Mouse (Mus musculus): ENCODE data around the gene Mgst2. TPM values are rescaled to one million over a fixed set of nuclear protein-coding genes. Genes with fewer than 3 reads are reported as not detected.

The Mgst2 gene
- polyA plus RNA-seq, 1 experiment: 4.1 TPM

GRCm38 (mm10) chr3:51673408-51674086 is 13.4 kb downstream of the Mgst2 start:
- WGBS: 81% methylated on average over 21 of the region's 21 CpGs
- TF ChIP-seq POLR2A (IDR thresholded peaks at IDR 0.05; ENCODE audit: low read depth, low read length): no peak
- peak; percentile 41; the same call in 1 of the 2 replicates for TF ChIP-seq CTCF (IDR thresholded peaks at IDR 0.05; ENCODE audit: extremely low read depth, insufficient read depth, insufficient read length, insufficient replicate concordance)
- H3K4me3 ChIP-seq (ENCODE audit: extremely low read depth, insufficient read depth, insufficient read length): no peak overlapping the region
- DNase-seq (ENCODE audit: low read depth in 1 of 2, low spot score in 2 of 2): peak in 1 of 2 experiments; percentile 23
- H3K27ac ChIP-seq (ENCODE audit: insufficient read depth, low read length): no peak overlapping the region
- no peaks in the 10 kb centered on the region for H3K27me3 ChIP-seq (ENCODE audit: control insufficient read depth, insufficient read depth, low read length)
- H3K36me3 ChIP-seq (ENCODE audit: control insufficient read depth, insufficient read depth, low read length): peaks cover 2% of the 10 kb centered on the region; the same call in 1 of the 2 replicates
- no peaks in the 10 kb centered on the region for H3K4me1 ChIP-seq (ENCODE audit: control insufficient read depth, insufficient read depth, insufficient read length)

- DNase-seq (ENCODE audit: low read depth in 1 of 2, low spot score in 2 of 2): no peak
- no peaks in the 10 kb centered on the region for H3K27me3 ChIP-seq (ENCODE audit: control insufficient read depth, insufficient read depth, low read length)
- no peak for TF ChIP-seq POLR2A (IDR thresholded peaks at IDR 0.05; ENCODE audit: low read depth, low read length)
- no peaks in the 10 kb centered on the region for H3K4me1 ChIP-seq (ENCODE audit: control insufficient read depth, insufficient read depth, insufficient read length)
- H3K27ac ChIP-seq (ENCODE audit: insufficient read depth, low read length): no peak overlapping the region
- 83% methylated on average over 3 of the region's 3 CpGs for WGBS
- H3K4me3 ChIP-seq (ENCODE audit: extremely low read depth, insufficient read depth, insufficient read length): no peak overlapping the region
- H3K36me3 ChIP-seq (ENCODE audit: control insufficient read depth, insufficient read depth, low read length): peaks cover 2% of the 10 kb centered on the region; the same call in 1 of the 2 replicates
These were observed 14.8 kb downstream of the Mgst2 start for GRCm38 (mm10) chr3:51674963-51675362.

- no peak for DNase-seq (ENCODE audit: low read depth in 1 of 2, low spot score in 2 of 2)
- WGBS: 95% methylated on average over 6 of the region's 6 CpGs
- H3K36me3 ChIP-seq (ENCODE audit: control insufficient read depth, insufficient read depth, low read length): peaks cover 8% of the 10 kb centered on the region
- H3K4me1 ChIP-seq (ENCODE audit: control insufficient read depth, insufficient read depth, insufficient read length): no peaks in the 10 kb centered on the region
- no peak overlapping the region for H3K27ac ChIP-seq (ENCODE audit: insufficient read depth, low read length)
- no peak for TF ChIP-seq POLR2A (IDR thresholded peaks at IDR 0.05; ENCODE audit: low read depth, low read length)
- TF ChIP-seq CTCF (IDR thresholded peaks at IDR 0.05; ENCODE audit: extremely low read depth, insufficient read depth, insufficient read length, insufficient replicate concordance): no peak
- H3K4me3 ChIP-seq (ENCODE audit: extremely low read depth, insufficient read depth, insufficient read length): no peak overlapping the region
- H3K27me3 ChIP-seq (ENCODE audit: control insufficient read depth, insufficient read depth, low read length): no peaks in the 10 kb centered on the region
These were observed 25.4 kb downstream of the Mgst2 start for GRCm38 (mm10) chr3:51685539-51685938.

- Histone ChIP-seq H3K27ac (ENCODE audit: insufficient read depth, low read length) (no peak overlapping the region), H3K4me1 (ENCODE audit: control insufficient read depth, insufficient read depth, insufficient read length) (no peaks in the 10 kb centered on the region), H3K27me3 (ENCODE audit: control insufficient read depth, insufficient read depth, low read length) (no peaks in the 10 kb centered on the region), H3K4me3 (ENCODE audit: extremely low read depth, insufficient read depth, insufficient read length) (no peak overlapping the region), H3K36me3 (ENCODE audit: control insufficient read depth, insufficient read depth, low read length) (peaks cover 8% of the 10 kb centered on the region)
- no peak for TF ChIP-seq CTCF (IDR thresholded peaks at IDR 0.05; ENCODE audit: extremely low read depth, insufficient read depth, insufficient read length, insufficient replicate concordance)
- no peak for TF ChIP-seq POLR2A (IDR thresholded peaks at IDR 0.05; ENCODE audit: low read depth, low read length)
- DNase-seq (ENCODE audit: low read depth in 1 of 2, low spot score in 2 of 2): no peak
- WGBS: 89% methylated on average over 6 of the region's 6 CpGs
These were observed 26.2 kb downstream of the Mgst2 start for GRCm38 (mm10) chr3:51686316-51686715.

GRCm38 (mm10) chr3:51686791-51687190 is 26.6 kb downstream of the Mgst2 start:
- WGBS: 94% methylated on average over 6 of the region's 6 CpGs
- DNase-seq (ENCODE audit: low read depth in 1 of 2, low spot score in 2 of 2): no peak
- H3K27ac ChIP-seq (ENCODE audit: insufficient read depth, low read length): no peak overlapping the region
- peaks cover 8% of the 10 kb centered on the region for H3K36me3 ChIP-seq (ENCODE audit: control insufficient read depth, insufficient read depth, low read length)
- no peak overlapping the region for H3K4me3 ChIP-seq (ENCODE audit: extremely low read depth, insufficient read depth, insufficient read length)
- TF ChIP-seq CTCF (IDR thresholded peaks at IDR 0.05; ENCODE audit: extremely low read depth, insufficient read depth, insufficient read length, insufficient replicate concordance): no peak
- no peak for TF ChIP-seq POLR2A (IDR thresholded peaks at IDR 0.05; ENCODE audit: low read depth, low read length)
- no peaks in the 10 kb centered on the region for H3K27me3 ChIP-seq (ENCODE audit: control insufficient read depth, insufficient read depth, low read length)
- H3K4me1 ChIP-seq (ENCODE audit: control insufficient read depth, insufficient read depth, insufficient read length): no peaks in the 10 kb centered on the region

GRCm38 (mm10) chr3:51688725-51689124 is 28.6 kb downstream of the Mgst2 start:
- Histone ChIP-seq H3K4me3 (ENCODE audit: extremely low read depth, insufficient read depth, insufficient read length) (no peak overlapping the region), H3K27me3 (ENCODE audit: control insufficient read depth, insufficient read depth, low read length) (no peaks in the 10 kb centered on the region), H3K27ac (ENCODE audit: insufficient read depth, low read length) (no peak overlapping the region), H3K36me3 (ENCODE audit: control insufficient read depth, insufficient read depth, low read length) (peaks cover 8% of the 10 kb centered on the region), H3K4me1 (ENCODE audit: control insufficient read depth, insufficient read depth, insufficient read length) (no peaks in the 10 kb centered on the region)
- WGBS: 85% methylated on average over 8 of the region's 8 CpGs
- no peak for DNase-seq (ENCODE audit: low read depth in 1 of 2, low spot score in 2 of 2)
- TF ChIP-seq CTCF (IDR thresholded peaks at IDR 0.05; ENCODE audit: extremely low read depth, insufficient read depth, insufficient read length, insufficient replicate concordance) (no peak), POLR2A (IDR thresholded peaks at IDR 0.05; ENCODE audit: low read depth, low read length) (no peak)

- no peak overlapping the region for H3K4me3 ChIP-seq (ENCODE audit: extremely low read depth, insufficient read depth, insufficient read length)
- no peaks in the 10 kb centered on the region for H3K27me3 ChIP-seq (ENCODE audit: control insufficient read depth, insufficient read depth, low read length)
- no peak overlapping the region for H3K27ac ChIP-seq (ENCODE audit: insufficient read depth, low read length)
- no peaks in the 10 kb centered on the region for H3K4me1 ChIP-seq (ENCODE audit: control insufficient read depth, insufficient read depth, insufficient read length)
- H3K36me3 ChIP-seq (ENCODE audit: control insufficient read depth, insufficient read depth, low read length): peaks cover 8% of the 10 kb centered on the region
- WGBS: 93% methylated on average over 10 of the region's 10 CpGs
- DNase-seq (ENCODE audit: low read depth in 1 of 2, low spot score in 2 of 2): no peak
- TF ChIP-seq POLR2A (IDR thresholded peaks at IDR 0.05; ENCODE audit: low read depth, low read length) (no peak), CTCF (IDR thresholded peaks at IDR 0.05; ENCODE audit: extremely low read depth, insufficient read depth, insufficient read length, insufficient replicate concordance) (no peak)
These were observed 33.0 kb downstream of the Mgst2 start for GRCm38 (mm10) chr3:51693196-51693595.

Data from spleen, adult 2 months (tissue).